Comparison of ENCODE assay signal across 8 mouse cellular contexts in the genomic region with DNA sequence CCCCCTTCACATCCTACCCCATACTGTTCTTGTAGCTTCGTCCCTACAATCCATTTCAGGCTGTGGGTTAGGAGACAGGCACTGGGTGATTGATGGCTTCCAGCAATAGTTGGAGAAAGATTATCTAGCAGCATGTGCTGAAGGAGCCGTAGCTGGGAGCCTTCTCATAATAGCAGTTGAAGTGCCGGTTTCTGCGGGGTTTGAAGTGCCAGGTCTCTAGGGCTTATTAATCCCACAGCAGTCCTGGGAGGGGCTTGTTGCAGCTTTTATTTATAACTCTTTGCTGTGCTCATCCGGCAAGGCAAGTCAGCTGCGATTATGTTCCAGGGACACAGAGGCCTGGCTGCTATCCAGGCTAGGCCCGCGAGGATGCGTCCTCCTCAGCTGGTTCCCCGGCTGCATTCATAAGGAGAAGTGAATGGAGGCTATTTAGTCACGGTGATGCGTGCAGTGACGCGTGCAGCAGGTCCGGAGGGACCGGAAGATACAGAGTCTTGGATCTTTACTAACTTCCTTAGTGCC.
DNase-seq lines count a peak whose midpoint lies in the region; ATAC-seq and TF ChIP-seq lines count a peak whose summit lies in the region.

No protein-coding gene starts in this region.

- peaks cover 9% of the 10 kb centered on the region for H3K4me1 ChIP-seq in forebrain, embryonic 14.5 days (ENCODE audit: control insufficient read depth, insufficient read depth, low read length)
- no peaks in the 10 kb centered on the region for H3K4me1 ChIP-seq in heart, postnatal 0 days (ENCODE audit: control insufficient read depth, insufficient read depth)
- H3K4me1 ChIP-seq in midbrain, embryonic 12.5 days, result peaks cover 14% of the 10 kb centered on the region
- H3K4me1 ChIP-seq in testis, adult 2 months (ENCODE audit: control insufficient read depth, insufficient read depth, low read length), result no peaks in the 10 kb centered on the region

- TF ChIP-seq EP300 in heart, postnatal 0 days (IDR thresholded peaks at IDR 0.05; ENCODE audit: low read depth), result no peak

- H3K4me2 ChIP-seq in forebrain, embryonic 14.5 days (ENCODE audit: low read length), result peak overlapping the region; percentile 38
- H3K4me2 ChIP-seq in heart, postnatal 0 days (ENCODE audit: low read depth, low read length), result peak overlapping the region; percentile 32
- H3K4me2 ChIP-seq in midbrain, embryonic 12.5 days (replicated peaks), result peak overlapping the region; percentile 34

- peak; percentile 35 for DNase-seq in ovary, adult 18-20 months (ENCODE audit: low spot score)
- no peak for DNase-seq in ovary, postnatal 10 days (ENCODE audit: low spot score)
- DNase-seq in forebrain, embryonic 14.5 days (ENCODE audit: low spot score), result peak; percentile 81
- DNase-seq in heart, postnatal 0 days (ENCODE audit: low spot score), result peak; percentile 73
- peak; percentile 59 to 66 for DNase-seq in layer of hippocampus, adult 2 months (ENCODE audit: low spot score in 2 of 2)

- H3K27ac ChIP-seq in forebrain, embryonic 14.5 days (ENCODE audit: low read depth, low read length), result no peak overlapping the region
- H3K27ac ChIP-seq in heart, postnatal 0 days (ENCODE audit: low read depth), result no peak overlapping the region
- H3K27ac ChIP-seq in layer of hippocampus, adult 2 months, result peak overlapping the region; percentile 74
- peak overlapping the region; percentile 56; the same call in 1 of the 2 replicates for H3K27ac ChIP-seq in midbrain, embryonic 12.5 days (replicated peaks)
- H3K27ac ChIP-seq in testis, adult 2 months (ENCODE audit: control insufficient read depth, insufficient read depth, low read depth, low read length), result no peak overlapping the region

- H3K9ac ChIP-seq in forebrain, embryonic 14.5 days (ENCODE audit: low read length), result peak overlapping the region; percentile 40; the same call in 1 of the 2 replicates
- H3K9ac ChIP-seq in heart, postnatal 0 days (replicated peaks; ENCODE audit: low read depth, low read length), result no peak overlapping the region
- H3K9ac ChIP-seq in midbrain, embryonic 12.5 days (replicated peaks), result 0 out of 2 replicates have a peak overlapping the region, but pooled peaks have one; percentile 7

- H3K27me3 ChIP-seq in forebrain, embryonic 14.5 days (replicated peaks; ENCODE audit: control insufficient read depth, insufficient read depth, low read length), result no peaks in the 10 kb centered on the region
- no peaks in the 10 kb centered on the region for H3K27me3 ChIP-seq in heart, postnatal 0 days (ENCODE audit: control insufficient read depth, insufficient read depth, low read length)
- no peaks in the 10 kb centered on the region for H3K27me3 ChIP-seq in midbrain, embryonic 12.5 days
- H3K27me3 ChIP-seq in testis, adult 2 months (ENCODE audit: control insufficient read depth, insufficient read depth, low read length), result no peaks in the 10 kb centered on the region

- peak; percentile 79 for ATAC-seq in forebrain, embryonic 14.5 days
- ATAC-seq in heart, postnatal 0 days (ENCODE audit: insufficient read depth, low read depth), result peak; percentile 81
- peak; percentile 86 for ATAC-seq in midbrain, embryonic 12.5 days (ENCODE audit: low FRiP score, low read depth)
- ATAC-seq in monocyte, adult 5-6 weeks (replicated peaks; ENCODE audit: insufficient number of reproducible peaks, low FRiP score, low TSS enrichment, poor library complexity, severe bottlenecking), result no peak

- no peak for TF ChIP-seq POLR2A in testis, adult 2 months (IDR thresholded peaks at IDR 0.05; ENCODE audit: control insufficient read depth, low read depth, low read length)

- H3K4me3 ChIP-seq in forebrain, embryonic 14.5 days (ENCODE audit: low read depth, low read length), result no peak overlapping the region
- H3K4me3 ChIP-seq in heart, postnatal 0 days (ENCODE audit: low read depth, low read length), result no peak overlapping the region
- peak overlapping the region; percentile 26 for H3K4me3 ChIP-seq in layer of hippocampus, adult 2 months
- H3K4me3 ChIP-seq in midbrain, embryonic 12.5 days, result no peak overlapping the region
- H3K4me3 ChIP-seq in testis, adult 2 months (ENCODE audit: control insufficient read depth, low read depth, low read length), result peak overlapping the region; percentile 4; the same call in 1 of the 2 replicates

- TF ChIP-seq CTCF in heart, postnatal 0 days (IDR thresholded peaks at IDR 0.05; ENCODE audit: low read depth), result no peak
- no peak for TF ChIP-seq CTCF in layer of hippocampus, adult 2 months (conservative IDR thresholded peaks at IDR 0.05)
- no peak for TF ChIP-seq CTCF in testis, adult 2 months (IDR thresholded peaks at IDR 0.05; ENCODE audit: control insufficient read depth, insufficient read depth, insufficient replicate concordance, low read depth, low read length)

- 8% methylated on average over 16 of the region's 16 CpGs for WGBS in forebrain, embryonic 14.5 days
- 18% methylated on average over 16 of the region's 16 CpGs for WGBS in heart, postnatal 0 days
- 21% methylated on average over 16 of the region's 16 CpGs for WGBS in midbrain, embryonic 12.5 days

- H3K9me3 ChIP-seq in forebrain, embryonic 14.5 days (replicated peaks; ENCODE audit: control insufficient read depth, low read length), result no peaks in the 10 kb centered on the region
- no peaks in the 10 kb centered on the region for H3K9me3 ChIP-seq in heart, postnatal 0 days (replicated peaks; ENCODE audit: control insufficient read depth, low read length)
- no peaks in the 10 kb centered on the region for H3K9me3 ChIP-seq in midbrain, embryonic 12.5 days

- no peaks in the 10 kb centered on the region for H3K36me3 ChIP-seq in forebrain, embryonic 14.5 days (ENCODE audit: control insufficient read depth, insufficient read depth, low read length)
- no peaks in the 10 kb centered on the region for H3K36me3 ChIP-seq in heart, postnatal 0 days (replicated peaks; ENCODE audit: control insufficient read depth, insufficient read depth, low read length)
- no peaks in the 10 kb centered on the region for H3K36me3 ChIP-seq in midbrain, embryonic 12.5 days
- H3K36me3 ChIP-seq in testis, adult 2 months (ENCODE audit: control insufficient read depth, insufficient read depth, low read length), result no peaks in the 10 kb centered on the region

Comparison
In these comparisons a context has a peak if more than half of its experiments do, and no peak if none do; other contexts are left out.
1. H3K27ac ChIP-seq: peak in layer of hippocampus, adult 2 months (single experiment) and midbrain, embryonic 12.5 days (single experiment); none in forebrain, embryonic 14.5 days (single experiment), heart, postnatal 0 days (single experiment) and testis, adult 2 months (single experiment).
2. H3K4me3 ChIP-seq: peak in layer of hippocampus, adult 2 months (single experiment) and testis, adult 2 months (single experiment); none in forebrain, embryonic 14.5 days (single experiment), heart, postnatal 0 days (single experiment) and midbrain, embryonic 12.5 days (single experiment).
3. Peak in every context shown above with its lines, with median percentiles within 50 percentile points of each other: H3K4me2 ChIP-seq.